Mouse (Mus musculus): ENCODE results near the gene Rab14.
A peak's percentile ranks its signal among the peaks of the same experiment; 100 is the strongest.

The Rab14 gene

DNA sequence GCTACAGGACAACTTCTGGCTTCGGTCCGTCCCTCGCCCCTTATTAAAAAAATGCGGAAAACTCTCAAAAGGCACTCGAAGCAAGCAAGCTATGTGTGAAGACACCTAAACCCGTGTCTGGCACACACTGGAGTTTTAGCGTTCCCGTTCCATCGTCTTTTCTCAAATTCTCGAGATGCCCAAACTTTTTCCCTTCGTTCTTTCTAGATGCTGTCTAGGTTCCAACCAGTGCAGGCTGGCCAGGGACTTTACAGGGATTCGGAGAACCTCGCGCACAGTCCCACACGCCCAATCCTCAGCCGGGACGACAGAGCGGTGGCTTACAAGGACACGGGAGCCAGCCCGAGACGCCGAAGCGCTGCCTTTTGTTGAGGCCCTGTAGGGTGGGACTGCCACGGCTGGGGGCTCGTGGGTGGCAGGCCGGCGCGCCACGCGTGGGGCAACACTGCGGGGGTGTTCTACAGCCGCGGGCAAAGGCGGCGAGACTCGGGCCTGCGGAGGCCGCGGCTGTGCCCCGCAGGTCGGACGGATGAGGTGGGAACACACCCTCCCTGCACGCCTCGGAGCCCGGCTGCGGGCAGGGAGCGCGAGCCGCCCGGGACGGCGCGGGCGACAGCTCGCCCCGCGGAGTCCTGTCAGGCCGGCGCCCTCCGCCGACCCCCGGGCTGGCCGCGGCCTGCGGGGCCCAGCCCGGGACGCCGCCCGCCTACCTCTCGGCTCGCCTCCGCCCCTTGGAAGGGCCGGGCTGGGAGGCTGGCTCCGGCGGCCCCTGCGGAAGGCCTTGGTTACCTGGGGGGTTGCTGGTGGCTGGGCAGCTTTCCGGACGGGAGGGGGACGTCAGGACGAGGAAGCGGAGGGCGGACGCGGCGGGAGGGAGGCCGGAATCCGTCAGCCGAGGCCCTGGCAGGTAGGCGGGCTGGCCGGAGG, 686 bp downstream of the Rab14 start:
- DNase-seq (ENCODE audit: low spot score in 2 of 2), result peak in 1 of 2 experiments; percentile 42

DNA sequence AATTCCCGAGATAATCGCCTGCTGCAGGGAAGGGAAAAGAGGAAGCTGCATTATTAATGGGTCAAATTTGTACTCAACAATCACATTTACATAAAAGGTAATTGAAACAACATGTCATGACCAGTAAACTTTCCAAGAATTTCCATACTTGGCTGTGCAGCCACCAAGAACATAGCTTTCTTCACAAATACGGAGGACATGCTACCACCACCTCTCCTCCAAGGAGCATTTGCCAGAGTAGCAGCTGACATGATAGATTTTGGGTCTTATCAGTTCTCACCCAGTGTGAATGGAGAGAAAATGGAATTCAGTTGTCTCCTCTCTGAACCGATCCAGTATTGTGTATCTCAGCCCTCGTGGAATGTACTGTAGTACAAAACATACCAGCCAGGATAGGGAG, 1.4 kb downstream of the Rab14 start:
- no peak for DNase-seq (ENCODE audit: low spot score in 2 of 2)

DNA sequence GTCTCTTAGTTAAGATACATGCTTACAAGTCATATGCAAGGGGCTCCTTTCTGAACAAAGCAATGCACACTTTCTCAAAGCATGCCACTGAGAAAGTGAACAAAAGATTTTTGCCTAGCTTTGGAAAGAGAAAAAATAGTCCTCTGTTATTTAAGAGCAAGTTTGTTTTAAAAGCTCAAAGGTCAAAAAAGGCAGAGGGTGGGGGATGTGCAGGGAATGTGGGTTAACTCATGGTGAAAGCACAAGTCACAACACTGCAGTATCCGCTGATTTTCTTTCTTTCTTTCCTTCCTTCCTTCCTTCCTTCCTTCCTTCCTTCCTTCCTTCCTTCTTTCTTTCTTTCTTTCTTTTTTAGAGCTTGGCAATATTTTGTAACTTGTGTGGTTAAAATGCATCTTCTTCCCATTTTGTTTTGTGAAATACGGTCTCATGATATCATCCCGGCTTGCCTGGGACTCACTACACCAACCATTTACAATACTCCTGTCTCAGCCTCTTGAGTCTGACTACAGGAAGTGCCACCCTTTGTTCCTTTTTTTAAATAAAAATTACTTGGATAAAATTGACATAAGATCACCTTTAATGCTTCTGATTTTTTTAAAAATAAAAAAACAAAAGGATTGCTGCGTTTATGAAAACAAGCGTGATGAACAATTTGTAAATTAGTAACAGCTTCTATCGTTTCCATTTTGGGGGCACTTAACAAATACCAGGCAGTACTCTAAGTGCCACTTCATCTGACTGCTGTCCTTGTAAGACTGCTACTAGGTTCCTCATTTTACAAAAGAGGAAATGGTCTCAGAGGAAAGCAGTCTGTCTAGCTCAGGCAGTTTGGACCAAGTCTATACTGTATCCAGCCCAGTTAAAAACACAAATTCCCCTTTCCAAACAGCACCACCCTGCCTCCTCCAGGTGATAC, 5.0 kb downstream of the Rab14 start:
- DNase-seq (ENCODE audit: low spot score in 2 of 2), result no peak

DNA sequence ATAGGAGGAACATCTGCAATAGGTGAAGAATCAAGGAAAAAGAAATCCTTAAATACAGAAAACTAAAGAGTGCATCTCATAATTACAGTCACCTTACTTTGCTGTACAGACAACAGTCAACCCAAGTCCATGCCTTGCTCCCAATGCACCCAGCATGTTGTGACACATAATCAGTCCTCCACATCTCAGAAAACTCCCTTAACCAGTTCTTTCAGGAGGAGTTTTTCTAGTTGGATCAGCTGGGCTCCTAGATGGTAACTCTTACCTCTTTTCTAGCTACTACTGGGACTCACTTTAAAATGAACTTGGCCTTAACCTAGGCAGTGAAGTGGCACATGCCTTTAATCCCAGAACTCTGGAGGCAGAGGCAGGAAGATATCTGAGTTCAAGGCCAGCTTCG, 6.9 kb downstream of the Rab14 start:
- DNase-seq (ENCODE audit: low spot score in 2 of 2), result no peak

DNA sequence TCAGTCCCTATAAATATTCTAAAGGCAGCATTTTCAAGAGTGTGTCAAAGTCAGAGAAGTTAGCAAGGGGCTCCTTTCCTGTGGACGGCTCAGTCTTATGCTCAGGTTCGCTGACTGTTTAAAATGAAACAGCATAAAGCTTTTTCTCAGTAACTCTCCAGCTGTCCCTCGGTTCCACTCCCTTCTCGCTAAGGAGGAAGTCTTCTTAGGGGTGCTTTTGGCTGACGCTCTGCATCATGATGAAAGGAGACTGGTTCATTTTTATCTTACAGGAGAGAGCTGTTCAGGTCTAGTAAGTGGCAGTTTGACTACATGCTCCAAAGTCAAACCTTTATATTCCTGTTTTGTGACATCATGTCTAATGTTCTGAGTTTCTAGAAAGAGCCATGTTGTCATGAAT, 12.0 kb downstream of the Rab14 start:
- DNase-seq (ENCODE audit: low spot score in 2 of 2), result no peak

DNA sequence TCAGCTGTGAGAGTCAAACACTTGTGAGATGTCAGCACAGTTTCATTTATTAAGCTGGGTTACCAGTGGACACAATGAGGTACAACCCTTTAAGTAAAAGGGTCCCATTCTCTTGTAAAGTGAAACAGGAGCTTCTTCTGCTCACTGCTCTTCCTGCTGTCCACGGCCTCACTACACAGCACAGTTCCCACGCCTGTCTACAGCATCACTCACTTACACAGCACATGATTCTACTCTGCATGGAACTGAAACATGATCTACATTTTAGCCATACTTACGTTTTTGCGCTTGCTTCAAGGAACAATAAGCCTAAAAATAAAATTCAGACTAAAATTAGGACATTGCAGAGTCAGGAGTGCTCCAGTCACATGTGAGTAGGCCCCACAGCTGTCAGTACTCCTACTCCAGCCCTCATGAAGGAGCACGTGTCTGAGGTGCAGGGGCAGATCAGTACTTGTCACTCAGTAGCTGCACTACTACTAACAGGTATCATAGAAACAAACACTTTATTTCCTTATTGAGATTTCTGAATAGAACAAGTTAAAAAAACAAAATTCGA, 17.7 kb downstream of the Rab14 start:
- DNase-seq (ENCODE audit: low spot score in 2 of 2), result no peak

DNA sequence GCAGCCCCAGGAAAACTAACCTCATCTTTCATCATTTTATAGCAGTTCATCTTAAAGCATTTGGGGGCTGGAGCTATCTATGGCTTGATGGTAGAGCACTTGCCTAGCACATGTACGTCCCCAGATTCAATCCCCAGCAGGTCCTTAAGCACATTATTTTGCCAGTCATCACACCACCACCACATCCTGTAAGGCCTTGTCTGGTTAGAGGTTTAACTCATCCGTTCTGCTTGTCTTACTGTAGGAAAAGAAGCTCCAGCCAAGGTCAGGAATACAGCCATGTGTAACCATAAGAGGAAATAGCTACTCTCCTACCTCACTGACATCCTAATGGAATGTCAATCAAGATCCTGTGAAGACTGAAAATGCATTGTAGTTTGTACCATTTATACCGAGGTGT, 22.8 kb downstream of the Rab14 start:
- no peak for DNase-seq (ENCODE audit: low spot score in 2 of 2)

DNA sequence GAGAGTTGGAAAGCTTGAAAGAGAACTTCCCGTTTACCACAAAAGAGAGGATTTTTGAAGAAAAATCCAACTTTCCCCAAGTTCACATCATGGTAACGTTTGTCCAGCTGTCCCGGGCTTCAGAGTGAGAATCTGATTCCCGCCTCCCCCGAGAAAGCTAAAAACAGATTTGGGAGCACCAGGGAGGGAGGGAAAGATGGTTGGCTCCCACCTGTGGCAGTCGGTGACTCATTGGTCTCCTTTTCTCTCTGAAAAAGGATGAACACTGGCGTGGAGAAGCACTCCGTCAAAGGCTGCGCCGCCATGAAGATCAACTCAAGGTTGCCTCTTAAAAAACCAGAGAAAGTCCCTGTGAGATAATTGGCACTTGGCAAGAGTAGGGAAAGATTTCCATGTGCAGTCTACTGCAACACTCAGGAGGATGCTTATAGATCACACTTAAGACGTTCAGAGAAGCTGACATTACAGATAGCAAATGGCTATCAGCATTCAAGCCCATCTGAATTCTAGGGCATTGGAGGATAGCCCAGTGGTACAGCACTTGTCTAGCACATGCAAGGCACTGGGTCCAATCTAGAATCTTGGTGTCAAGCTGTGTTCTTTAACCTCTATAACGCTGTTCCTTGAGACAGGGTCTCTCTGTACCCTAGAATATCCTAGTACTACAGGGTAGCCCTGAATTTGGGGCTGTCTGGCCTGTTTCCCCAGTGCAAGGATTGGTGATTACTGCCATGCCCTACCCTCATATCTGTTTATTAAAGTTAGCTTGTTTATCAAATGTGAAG, 25.4 kb downstream of the Rab14 start:
- DNase-seq (ENCODE audit: low spot score in 2 of 2), result no peak

DNA sequence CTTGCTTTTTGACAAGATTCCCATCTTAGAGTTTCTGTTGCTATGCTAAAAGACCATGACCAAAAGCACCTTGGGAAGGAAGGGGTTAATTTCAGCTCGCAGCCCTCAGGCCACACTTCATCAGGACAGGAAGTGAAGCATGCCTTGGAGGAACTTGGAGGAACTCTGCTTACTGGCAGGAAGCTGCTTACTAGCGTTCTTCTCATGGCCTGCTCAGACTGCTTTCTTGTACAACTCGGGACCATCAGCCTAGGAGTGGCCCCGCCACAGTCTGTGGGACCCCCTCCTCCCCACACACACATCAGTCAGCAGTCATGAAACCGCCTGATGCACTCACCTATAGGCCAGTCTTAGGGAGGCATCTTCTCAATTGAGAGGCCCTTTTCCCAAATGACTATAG, 26.8 kb downstream of the Rab14 start:
- DNase-seq (ENCODE audit: low spot score in 2 of 2), result no peak

DNA sequence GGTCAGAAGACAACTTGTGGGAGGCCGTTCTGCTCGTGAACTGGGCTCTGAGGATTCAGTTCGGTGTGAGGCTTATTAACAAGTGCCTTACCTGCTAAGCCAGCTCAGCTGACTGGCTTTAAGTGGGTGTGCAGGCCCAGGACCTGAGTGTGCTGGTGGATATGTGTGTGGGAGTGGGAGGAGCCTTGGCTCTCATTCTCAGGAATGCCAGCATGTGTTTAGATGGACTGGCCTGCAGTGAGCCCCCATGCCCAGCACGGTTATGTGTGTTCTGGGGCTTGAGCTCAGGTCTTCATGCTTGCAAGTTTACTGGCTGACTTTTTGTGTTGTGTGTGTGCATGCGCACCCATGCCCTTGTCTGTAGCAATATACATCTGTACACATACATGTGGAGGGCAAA, 27.3 kb downstream of the Rab14 start:
- DNase-seq (ENCODE audit: low spot score in 2 of 2), result no peak

DNA sequence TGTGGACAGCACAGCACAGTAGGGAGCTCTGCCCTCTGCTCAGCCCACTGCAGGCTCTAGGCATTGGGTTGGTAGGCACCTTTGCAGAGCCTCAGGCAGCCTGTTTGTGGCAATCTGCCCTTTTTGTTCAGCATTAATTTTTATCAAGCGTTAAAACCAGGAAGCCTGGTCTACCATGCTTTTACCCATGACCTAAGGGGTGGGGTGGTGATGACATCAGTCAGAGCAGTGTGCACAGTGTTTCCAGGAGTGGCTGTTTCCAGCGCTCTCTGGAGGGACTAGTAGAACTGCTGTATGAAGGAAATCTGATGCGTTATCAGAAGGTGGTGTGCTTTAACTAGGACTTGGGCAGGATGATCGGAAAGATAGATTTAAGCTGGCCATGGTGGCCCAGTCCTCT, 28.7 kb downstream of the Rab14 start:
- no peak for DNase-seq (ENCODE audit: low spot score in 2 of 2)

DNA sequence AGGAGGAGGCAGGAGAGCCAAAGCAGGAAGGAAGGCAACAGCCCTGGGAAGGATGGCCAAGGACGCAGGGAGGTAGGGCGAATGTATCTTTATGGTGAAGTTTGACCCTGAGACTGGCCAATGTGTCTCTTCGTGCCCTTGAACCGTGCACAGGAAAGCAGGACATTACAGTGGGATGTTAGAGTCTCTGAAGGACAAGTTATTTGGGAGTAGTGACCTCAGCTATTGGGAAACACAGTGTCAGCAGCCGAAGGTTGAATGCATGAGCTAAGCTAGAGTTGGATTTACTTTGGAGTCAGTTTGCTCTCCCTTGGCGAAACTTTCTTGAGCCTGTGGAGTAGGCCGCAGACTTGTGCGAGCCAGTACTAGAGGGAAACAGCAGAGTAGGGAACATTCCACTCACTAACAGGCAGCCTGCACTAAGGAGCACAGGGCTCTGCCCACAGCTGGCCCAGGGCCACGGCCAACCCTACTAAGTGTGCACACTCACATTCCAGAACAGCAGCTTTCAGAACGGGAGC, 29.5 kb downstream of the Rab14 start:
- no peak for DNase-seq (ENCODE audit: low spot score in 2 of 2)

DNA sequence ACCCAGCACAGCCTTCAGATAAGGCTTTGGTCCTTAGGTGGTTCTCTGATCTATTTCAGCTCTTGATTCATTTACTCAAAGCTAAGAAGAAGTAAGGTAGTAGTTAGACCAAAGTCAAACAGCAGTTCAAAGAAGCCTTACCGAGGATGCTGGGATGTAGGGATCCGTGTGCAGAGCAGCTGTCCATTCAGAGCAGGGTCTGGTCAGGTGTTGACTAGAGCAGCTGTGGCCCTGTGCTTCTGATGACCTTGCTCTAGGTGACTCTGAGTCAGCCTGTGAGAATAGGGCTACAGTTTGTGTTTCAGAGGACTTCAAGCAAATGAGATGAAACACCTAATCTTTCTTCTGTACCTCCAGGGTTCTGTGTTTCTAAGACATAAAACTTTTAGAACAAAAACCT, 31.5 kb downstream of the Rab14 start:
- no peak for DNase-seq (ENCODE audit: low spot score in 2 of 2)

DNA sequence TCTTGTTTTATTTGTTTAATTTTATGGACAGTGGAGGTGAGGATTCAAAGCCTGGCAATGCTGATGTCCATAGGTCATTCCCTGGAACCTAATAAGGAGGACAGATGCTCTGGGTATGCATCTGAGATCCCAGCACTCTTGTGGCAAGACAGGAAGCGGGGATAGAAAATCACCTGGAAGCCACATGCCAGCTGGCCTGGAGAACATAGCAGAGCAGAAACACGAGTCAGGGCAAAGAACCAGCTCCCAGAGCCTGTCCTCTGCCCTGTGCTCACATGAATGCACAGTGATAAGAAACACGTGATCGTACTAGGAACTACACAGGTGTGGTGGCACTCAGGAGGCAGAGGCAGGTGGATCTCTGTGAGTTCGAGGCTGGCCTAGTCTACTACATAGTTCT, 34.1 kb downstream of the Rab14 start:
- no peak for DNase-seq (ENCODE audit: low spot score in 2 of 2)

DNA sequence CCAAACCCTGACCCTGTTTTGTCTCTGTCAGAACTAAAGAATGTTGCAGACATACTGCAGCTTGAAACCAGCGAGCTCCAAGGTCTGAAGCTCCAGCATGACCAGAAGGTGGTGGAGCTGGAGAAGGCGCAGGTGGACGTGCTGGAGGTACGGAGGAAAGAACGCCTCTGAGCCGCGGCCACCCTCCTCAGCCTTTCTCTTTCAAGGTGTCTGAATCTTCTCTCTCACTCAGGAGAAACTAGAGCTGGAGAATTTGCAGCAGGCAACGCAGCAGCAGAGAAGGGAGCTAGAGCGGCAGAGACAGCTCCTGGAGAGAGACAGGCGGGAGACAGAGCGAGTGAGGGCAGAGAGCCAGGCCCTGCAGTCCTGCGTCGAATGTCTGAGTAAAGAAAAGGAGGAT, 35.5 kb downstream of the Rab14 start:
- no peak for DNase-seq (ENCODE audit: low spot score in 2 of 2)

DNA sequence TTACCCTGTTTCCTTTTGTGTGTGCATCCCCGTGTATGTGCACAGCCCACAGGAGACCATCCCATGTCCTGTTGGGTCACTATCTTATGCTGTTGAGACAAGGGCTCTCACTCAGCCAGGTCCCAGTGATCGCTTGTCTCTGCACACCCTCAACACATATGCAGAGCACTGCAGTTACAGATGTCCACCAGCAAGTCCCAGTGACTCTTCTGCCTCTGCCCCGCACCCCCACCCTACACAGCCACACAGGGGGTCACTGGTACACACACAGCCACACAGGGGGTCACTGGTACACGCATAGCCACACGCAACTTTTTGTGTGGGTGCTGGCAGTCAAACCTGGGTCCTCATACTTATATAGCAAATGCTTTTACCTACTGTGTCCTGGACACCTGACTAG, 37.5 kb downstream of the Rab14 start:
- DNase-seq (ENCODE audit: low spot score in 2 of 2), result no peak

DNA sequence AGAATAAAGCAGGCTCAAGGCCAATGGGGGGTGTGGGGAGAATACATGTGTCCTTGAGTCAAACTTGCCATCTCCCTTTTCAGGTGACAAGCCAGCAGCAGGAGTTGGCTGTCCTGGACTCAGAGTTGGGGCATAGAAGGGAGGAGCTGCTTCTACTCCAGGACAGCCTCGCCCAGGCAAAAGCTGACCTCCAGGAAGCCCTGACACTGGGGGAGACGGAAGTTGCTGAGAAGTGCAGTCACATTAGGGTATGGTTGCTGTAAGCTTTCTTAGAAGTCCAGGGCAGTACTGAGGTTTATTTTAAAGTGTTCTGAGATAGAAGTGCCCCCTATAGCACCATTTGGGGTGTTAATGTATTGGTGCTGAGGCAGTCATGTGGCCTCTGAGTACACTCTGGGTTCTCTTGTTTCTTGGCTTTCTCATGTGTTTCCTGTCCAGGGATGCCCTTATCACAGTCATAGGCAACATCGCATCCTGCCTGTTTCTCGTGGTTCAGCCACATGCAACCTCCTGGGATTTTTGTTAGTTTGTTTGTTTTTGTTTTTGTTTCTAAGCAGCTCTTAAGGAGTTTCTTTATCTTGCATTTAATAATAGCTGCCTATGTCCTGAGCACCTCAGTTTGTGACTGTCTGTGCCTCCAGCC, 39.0 kb downstream of the Rab14 start:
- DNase-seq (ENCODE audit: low spot score in 2 of 2), result no peak

DNA sequence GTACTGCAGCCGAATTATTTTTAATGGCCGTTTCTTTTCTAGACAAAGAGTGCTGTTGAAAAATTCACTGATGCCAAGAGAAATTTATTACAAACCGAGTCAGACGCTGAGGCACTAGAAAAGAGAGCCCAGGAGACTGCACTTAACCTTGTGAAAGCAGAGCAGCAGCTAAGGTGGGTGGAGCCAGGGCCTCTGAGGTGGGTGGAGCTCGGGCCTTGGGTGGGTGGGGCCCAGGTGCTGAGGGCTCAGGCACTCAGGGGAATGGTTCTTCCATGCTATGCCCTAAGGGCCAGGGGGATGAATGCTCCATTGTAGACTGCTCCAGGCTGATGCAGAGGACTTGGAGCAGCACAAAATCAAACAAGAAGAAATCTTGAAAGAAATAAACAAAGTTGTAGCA, 40.7 kb downstream of the Rab14 start:
- DNase-seq (ENCODE audit: low spot score in 2 of 2), result no peak

DNA sequence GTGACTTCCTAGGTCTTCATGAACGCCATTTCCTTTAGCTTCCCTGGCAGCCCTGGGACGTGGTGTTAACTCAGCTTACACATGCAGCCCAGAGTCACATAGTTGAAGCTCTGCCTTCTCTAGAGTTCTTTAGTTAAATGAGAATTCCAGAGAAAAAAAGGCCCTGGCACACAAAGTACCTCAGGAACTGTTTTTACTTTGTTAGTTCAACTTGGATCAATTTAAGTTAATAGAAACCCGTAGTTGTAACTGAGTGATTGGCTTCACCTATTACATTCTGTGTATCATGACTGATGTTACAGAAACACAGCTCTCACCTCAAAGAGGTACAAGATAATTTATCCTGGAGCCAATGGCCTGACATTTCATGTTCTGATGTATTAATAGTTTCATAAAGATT, 42.6 kb downstream of the Rab14 start:
- DNase-seq (ENCODE audit: low spot score in 2 of 2), result no peak

DNA sequence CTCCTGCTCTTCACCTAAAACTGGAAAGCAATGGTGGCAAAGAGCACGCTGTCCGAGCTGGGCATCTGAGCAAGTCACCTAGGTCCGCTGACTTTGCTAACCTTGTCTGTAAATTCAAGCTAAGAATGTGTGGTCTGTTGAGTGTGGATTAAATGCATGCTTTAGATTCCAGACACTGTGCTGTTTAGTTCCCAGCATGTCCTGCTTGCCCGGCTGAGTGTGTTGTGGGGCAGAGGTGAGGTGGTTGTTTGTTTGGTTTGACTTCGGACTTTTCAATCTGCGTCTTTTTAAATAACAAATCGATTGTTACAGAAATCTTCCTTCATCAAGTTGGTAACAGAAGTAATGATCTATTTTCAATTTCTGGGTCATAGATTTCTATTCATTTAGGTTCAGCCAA, 43.1 kb downstream of the Rab14 start:
- DNase-seq (ENCODE audit: low spot score in 2 of 2), result no peak

DNA sequence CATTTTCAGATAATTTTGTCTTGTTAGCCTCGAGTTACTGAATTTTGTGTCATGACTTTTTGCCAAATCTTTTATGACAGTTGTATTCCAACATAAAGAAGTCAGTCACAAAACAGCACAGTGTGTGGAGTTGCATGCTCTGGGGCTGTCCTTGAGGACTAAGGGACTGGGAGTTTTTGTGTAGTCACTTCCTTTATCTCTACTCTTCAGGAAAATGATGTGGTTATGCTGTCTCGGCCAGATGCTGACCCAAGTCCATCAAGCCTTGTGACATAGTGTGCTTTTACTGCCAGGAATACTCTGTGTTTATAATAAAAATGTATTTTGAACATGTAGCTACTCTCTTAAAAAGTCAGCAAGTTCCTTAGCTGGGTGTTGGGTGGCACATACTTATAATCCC, 43.9 kb downstream of the Rab14 start:
- DNase-seq (ENCODE audit: low spot score in 2 of 2), result no peak

Data from cerebellum, postnatal 4 days (tissue).